Mouse (Mus musculus) G1E (cell line): Measurements from ENCODE around the gene Gm13420. TPM values are rescaled to one million over a fixed set of nuclear protein-coding genes. Genes with fewer than 3 reads are reported as not detected.

Source experiments
- ATAC-seq: 2 replicates; pipeline ENCODE4 v1.8.0; 2016; ENCODE audit warnings: mild to moderate bottlenecking; ENCODE audit not compliant: insufficient number of reproducible peaks, poor library complexity, low FRiP score, severe bottlenecking; ENCODE audit errors: extremely low read depth
- DNase-seq: peaks from one replicate; pipeline ENCODE4 v3.0.0; 2012; ENCODE audit warnings: low spot score
- H3K27me3 ChIP-seq: 2 replicates; pipeline ENCODE4 v1.6.1; 2012; ENCODE audit warnings: mild to moderate bottlenecking, low read length, inconsistent platforms; ENCODE audit not compliant: insufficient read depth
- H3K36me3 ChIP-seq: replicated peaks from 2 replicates; pipeline ENCODE3; 2012; ENCODE audit warnings: mild to moderate bottlenecking, inconsistent platforms
- H3K4me1 ChIP-seq: 2 replicates; pipeline ENCODE4 v1.6.1; 2012; ENCODE audit warnings: low read depth, low read length, inconsistent platforms, mixed read lengths; ENCODE audit not compliant: insufficient read depth
- H3K4me3 ChIP-seq: 2 replicates; pipeline ENCODE4 v1.5.1; 2012; ENCODE audit warnings: low read depth, mild to moderate bottlenecking, inconsistent platforms, low read length, moderate library complexity, mixed read lengths
- H3K9me3 ChIP-seq: replicated peaks from 2 replicates; pipeline ENCODE4 v1.6.1; 2012; ENCODE audit warnings: inconsistent platforms
- CTCF ChIP-seq: IDR thresholded peaks from 2 replicates; pipeline ENCODE4 v1.5.1; 2012; ENCODE audit warnings: low read depth, low read length, inconsistent platforms, mixed read lengths
- GATA1 ChIP-seq: IDR thresholded peaks from 2 replicates; pipeline ENCODE4 v1.6.1; 2012; ENCODE audit warnings: borderline replicate concordance, low read length, inconsistent platforms, mixed read lengths
- GATA2 ChIP-seq: IDR thresholded peaks from 2 replicates; pipeline ENCODE4 v1.6.1; 2012; ENCODE audit warnings: low read depth, low read length, inconsistent platforms, borderline replicate concordance
- POLR2AphosphoS5 ChIP-seq: IDR thresholded peaks from 2 replicates; pipeline ENCODE4 v1.6.1; 2012; ENCODE audit warnings: low read depth, low read length, inconsistent platforms; ENCODE audit not compliant: insufficient replicate concordance
- TAL1 ChIP-seq: conservative IDR thresholded peaks from 2 replicates; pipeline ENCODE4 v1.6.1; 2012; ENCODE audit warnings: low read depth, low read length, inconsistent platforms, mixed read lengths
- polyA plus RNA-seq: library from polyadenylated mRNA; stranded (reverse); fragments of >175 nt; gene quantifications from 2 replicates; pipeline ENCODE4 v1.2.3, GENCODE M21; 2012
- total RNA-seq, 2 experiments: library from RNA; stranded (forward) in 1 of 2; stranded (reverse) in 1 of 2; fragments of 200-1000 nt in 1 of 2; fragments of >200 nt in 1 of 2; fragmentation: Nextera tagmentation in 1 of 2; gene quantifications; 2 replicates each; pipeline ENCODE4 v1.2.3; 2014 to 2017

Gene Gm13420
- total and polyA plus RNA-seq, 3 experiments, result not detected

GRCm38 (mm10) chr2:29696207-29696800, 55.2 kb downstream of the Gm13420 start:
- DNase-seq (no peak), ATAC-seq (no peak)
- Histone ChIP-seq H3K27me3 (no peaks in the 10 kb centered on the region), H3K4me1 (no peaks in the 10 kb centered on the region), H3K9me3 (no peaks in the 10 kb centered on the region), H3K36me3 (peaks cover 97% of the 10 kb centered on the region), H3K4me3 (no peak overlapping the region)
- TF ChIP-seq GATA1 (no peak), TAL1 (no peak), CTCF (no peak), POLR2AphosphoS5 (no peak), GATA2 (no peak)

Other genes with a start within 250 kb of the Gm13420 start
- gene Rapgef1, start 132.0 kb downstream of the Gm13420 start, total RNA-seq (2014; fragmentation: Nextera tagmentation), result 42.0 and 42.8 TPM in 2 replicates
- 24.3 and 25.4 TPM in 2 replicates for gene Rapgef1, start 132.0 kb downstream of the Gm13420 start, total RNA-seq (2017)
- gene Rapgef1, start 132.0 kb downstream of the Gm13420 start, polyA plus RNA-seq, result 37.2 and 43.3 TPM in 2 replicates
- not detected in 2 replicates for gene Gm13547, start 7.6 kb upstream of the Gm13420 start, total RNA-seq (2014; fragmentation: Nextera tagmentation)
- 0.93 TPM in 1 of 2 replicates, not detected in the other for gene Gm13547, start 7.6 kb upstream of the Gm13420 start, total RNA-seq (2017)
- not detected in 2 replicates for gene Gm13547, start 7.6 kb upstream of the Gm13420 start, polyA plus RNA-seq
- 9.8 and 11.1 TPM in 2 replicates for gene Coq4, start 35.8 kb upstream of the Gm13420 start, total RNA-seq (2014; fragmentation: Nextera tagmentation)
- gene Coq4, start 35.8 kb upstream of the Gm13420 start, total RNA-seq (2017), result 18.2 and 20.1 TPM in 2 replicates
- gene Coq4, start 35.8 kb upstream of the Gm13420 start, polyA plus RNA-seq, result 242 and 318 TPM in 2 replicates
- 28.1 and 30.5 TPM in 2 replicates for gene Trub2, start 36.8 kb upstream of the Gm13420 start, total RNA-seq (2014; fragmentation: Nextera tagmentation)
- gene Trub2, start 36.8 kb upstream of the Gm13420 start, total RNA-seq (2017), result 51.7 and 66.4 TPM in 2 replicates
- 5.6 and 7.9 TPM in 2 replicates for gene Trub2, start 36.8 kb upstream of the Gm13420 start, polyA plus RNA-seq
- gene Slc27a4, start 50.9 kb upstream of the Gm13420 start, total RNA-seq (2014; fragmentation: Nextera tagmentation), result 4.2 and 9.0 TPM in 2 replicates
- gene Slc27a4, start 50.9 kb upstream of the Gm13420 start, total RNA-seq (2017), result 5.5 and 8.6 TPM in 2 replicates
- gene Slc27a4, start 50.9 kb upstream of the Gm13420 start, polyA plus RNA-seq, result 5.7 and 6.7 TPM in 2 replicates
- gene Urm1, start 68.4 kb upstream of the Gm13420 start, total RNA-seq (2014; fragmentation: Nextera tagmentation), result 10.3 and 15.2 TPM in 2 replicates
- gene Urm1, start 68.4 kb upstream of the Gm13420 start, total RNA-seq (2017), result 19.9 and 23.8 TPM in 2 replicates
- 43.5 and 71.3 TPM in 2 replicates for gene Urm1, start 68.4 kb upstream of the Gm13420 start, polyA plus RNA-seq
- 22.2 and 23.6 TPM in 2 replicates for gene Cercam, start 117.5 kb upstream of the Gm13420 start, total RNA-seq (2014; fragmentation: Nextera tagmentation)
- gene Cercam, start 117.5 kb upstream of the Gm13420 start, total RNA-seq (2017), result 2.9 and 5.1 TPM in 2 replicates
- 17.6 and 21.1 TPM in 2 replicates for gene Cercam, start 117.5 kb upstream of the Gm13420 start, polyA plus RNA-seq
- gene Odf2, start 137.5 kb upstream of the Gm13420 start, total RNA-seq (2014; fragmentation: Nextera tagmentation), result 72.5 and 158 TPM in 2 replicates
- 64.6 and 70.9 TPM in 2 replicates for gene Odf2, start 137.5 kb upstream of the Gm13420 start, total RNA-seq (2017)
- 16.0 and 24.1 TPM in 2 replicates for gene Odf2, start 137.5 kb upstream of the Gm13420 start, polyA plus RNA-seq
- gene Gle1, start 183.7 kb upstream of the Gm13420 start, total RNA-seq (2014; fragmentation: Nextera tagmentation), result 42.1 and 52.2 TPM in 2 replicates
- 57.2 and 61.6 TPM in 2 replicates for gene Gle1, start 183.7 kb upstream of the Gm13420 start, total RNA-seq (2017)
- gene Gle1, start 183.7 kb upstream of the Gm13420 start, polyA plus RNA-seq, result 42.5 and 62.3 TPM in 2 replicates
- 25.6 and 25.7 TPM in 2 replicates for gene Sptan1, start 213.9 kb upstream of the Gm13420 start, total RNA-seq (2014; fragmentation: Nextera tagmentation)
- gene Sptan1, start 213.9 kb upstream of the Gm13420 start, total RNA-seq (2017), result 49.4 and 53.2 TPM in 2 replicates
- gene Sptan1, start 213.9 kb upstream of the Gm13420 start, polyA plus RNA-seq, result 8.8 and 9.3 TPM in 2 replicates